Mouse (Mus musculus): ENCODE data around the gene Cox10.

GRCm38 (mm10) chr11:63986710-63987109 lies 92.6 kb downstream of the Cox10 start:
- TF ChIP-seq CTCF (IDR thresholded peaks at IDR 0.05) (no peak), EP300 (IDR thresholded peaks at IDR 0.05) (no peak)
